Mouse (Mus musculus): ENCODE data around the gene Polr1c.

Gene Polr1c

GRCm38 (mm10) chr17:46247512-46248188, at the start of gene Polr1c, which contains the start of gene Yipf3:
Gene Polr1c, minus strand, starts transcription at chr17:46248054.
Gene Yipf3, plus strand, starts transcription at chr17:46248080.
- DNase-seq = peak; percentile 95

GRCm38 (mm10) chr17:46297028-46297363, 49.1 kb upstream of the Polr1c start:
- no peak for DNase-seq

GRCm38 (mm10) chr17:46296601-46297000, 48.7 kb upstream of the Polr1c start:
- DNase-seq = no peak

GRCm38 (mm10) chr17:46287678-46288095, 39.8 kb upstream of the Polr1c start:
- no peak for DNase-seq

GRCm38 (mm10) chr17:46285407-46285806, 37.6 kb upstream of the Polr1c start:
- no peak for DNase-seq

GRCm38 (mm10) chr17:46284653-46285052, 36.8 kb upstream of the Polr1c start:
- DNase-seq = no peak

GRCm38 (mm10) chr17:46283911-46284310, 36.1 kb upstream of the Polr1c start:
- no peak for DNase-seq

- DNase-seq = no peak
Observed at GRCm38 (mm10) chr17:46283140-46283539, 35.3 kb upstream of the Polr1c start.

- DNase-seq = peak; percentile 76
Observed at GRCm38 (mm10) chr17:46282483-46283123, 34.7 kb upstream of the Polr1c start, which contains the start of gene Tjap1. Gene Tjap1, minus strand, starts transcription at chr17:46283026.

GRCm38 (mm10) chr17:46278011-46278765, 30.3 kb upstream of the Polr1c start:
- DNase-seq = no peak

- no peak for DNase-seq
Observed at GRCm38 (mm10) chr17:46277586-46277985, 29.7 kb upstream of the Polr1c start.

- DNase-seq = no peak
Observed at GRCm38 (mm10) chr17:46275506-46275905, 27.7 kb upstream of the Polr1c start.

- DNase-seq = no peak
Observed at GRCm38 (mm10) chr17:46275034-46275433, 27.2 kb upstream of the Polr1c start.

GRCm38 (mm10) chr17:46274465-46274864, 26.6 kb upstream of the Polr1c start:
- no peak for DNase-seq

GRCm38 (mm10) chr17:46273803-46274236, 26.0 kb upstream of the Polr1c start:
- DNase-seq = no peak

- DNase-seq = no peak
Observed at GRCm38 (mm10) chr17:46272675-46273074, 24.8 kb upstream of the Polr1c start.

GRCm38 (mm10) chr17:46272058-46272457, 24.2 kb upstream of the Polr1c start:
- peak; percentile 85 for DNase-seq

GRCm38 (mm10) chr17:46269771-46270534, 22.1 kb upstream of the Polr1c start:
- no peak for DNase-seq

GRCm38 (mm10) chr17:46268026-46268720, 20.3 kb upstream of the Polr1c start:
- DNase-seq = no peak

- DNase-seq = no peak
Observed at GRCm38 (mm10) chr17:46267511-46267910, 19.7 kb upstream of the Polr1c start.

GRCm38 (mm10) chr17:46266986-46267385, 19.1 kb upstream of the Polr1c start:
- DNase-seq = no peak

- peak; percentile 85 for DNase-seq
Observed at GRCm38 (mm10) chr17:46265918-46266618, 18.2 kb upstream of the Polr1c start.
